Mouse (Mus musculus) neural tube, embryonic 13.5 days (tissue): ENCODE data around the gene Rtn4r. TPM values are rescaled to one million over a fixed set of nuclear protein-coding genes. Genes with fewer than 3 reads are reported as not detected.

Experiments used
- ATAC-seq: fragments of 200-750 bp; cut with Nextera tagmentation; 2 replicates; pipeline ENCODE4 v1.8.0; 2017; ENCODE audit warnings: low read depth, mild to moderate bottlenecking, moderate TSS enrichment, moderate library complexity
- H3K27ac ChIP-seq: fragments of 300-500 bp; sonication (generic); replicated peaks from 2 replicates; pipeline ENCODE4 v1.5.1; 2015; ENCODE audit warnings: moderate library complexity, mild to moderate bottlenecking, inconsistent platforms
- H3K27me3 ChIP-seq: fragments of 300-500 bp; sonication (generic); 2 replicates; pipeline ENCODE4 v1.6.1; 2015; ENCODE audit warnings: mild to moderate bottlenecking, inconsistent platforms
- H3K36me3 ChIP-seq: fragments of 300-500 bp; sonication (generic); 2 replicates; pipeline ENCODE4 v1.6.1; 2015; ENCODE audit warnings: mild to moderate bottlenecking, inconsistent platforms
- H3K4me1 ChIP-seq: fragments of 300-500 bp; sonication (generic); replicated peaks from 2 replicates; pipeline ENCODE4 v1.6.1; 2015; ENCODE audit warnings: inconsistent platforms
- H3K4me2 ChIP-seq: fragments of 300-500 bp; sonication (generic); 2 replicates; pipeline ENCODE4 v1.6.1; 2015; ENCODE audit warnings: inconsistent platforms, mild to moderate bottlenecking, moderate library complexity
- H3K4me3 ChIP-seq: fragments of 300-500 bp; sonication (generic); 2 replicates; pipeline ENCODE4 v1.5.1; 2015; ENCODE audit warnings: mild to moderate bottlenecking, inconsistent platforms
- H3K9ac ChIP-seq: fragments of 300-500 bp; sonication (generic); 2 replicates; pipeline ENCODE4 v1.6.1; 2015; ENCODE audit warnings: moderate library complexity, mild to moderate bottlenecking, inconsistent platforms
- H3K9me3 ChIP-seq: fragments of 300-500 bp; sonication (generic); 2 replicates; pipeline ENCODE4 v1.6.1; 2016; ENCODE audit warnings: inconsistent platforms
- WGBS: fragments of 180-500 bp; shearing (Covaris S2); methylation state at CpG from one replicate; pipeline ENCODE4 v1.1.7; 2015; 5-methylcytosine and 5-hydroxymethylcytosine counted together
- polyA plus RNA-seq: library from polyadenylated mRNA; unstranded; fragments of >200 nt; fragmentation: Nextera tagmentation; extraction: Ambion mirVana; gene quantifications from 2 replicates; pipeline ENCODE4 v1.2.1, GENCODE M21; 2015

The Rtn4r gene
- polyA plus RNA-seq, 1 experiment from 2014 or later = 23.9 TPM

- 33% methylated on average over 2 of the region's 2 CpGs for WGBS
- H3K9ac ChIP-seq = no peak overlapping the region
- no peaks in the 10 kb centered on the region for H3K36me3 ChIP-seq
- no peak overlapping the region for H3K27ac ChIP-seq
- H3K4me1 ChIP-seq = peaks cover 74% of the 10 kb centered on the region
- no peaks in the 10 kb centered on the region for H3K9me3 ChIP-seq
- ATAC-seq = peak; percentile 16; the same call in 1 of the 2 replicates
- H3K4me2 ChIP-seq = no peak overlapping the region
- no peak overlapping the region for H3K4me3 ChIP-seq
- H3K27me3 ChIP-seq = no peaks in the 10 kb centered on the region
Measured at GRCm38 (mm10) chr16:18164642-18165238, 37.3 kb downstream of the Rtn4r start.

GRCm38 (mm10) chr16:18166613-18167190 lies 39.3 kb downstream of the Rtn4r start:
- H3K9me3 ChIP-seq = no peaks in the 10 kb centered on the region
- H3K9ac ChIP-seq = no peak overlapping the region
- no peaks in the 10 kb centered on the region for H3K36me3 ChIP-seq
- no peak for ATAC-seq
- no peak overlapping the region for H3K4me2 ChIP-seq
- WGBS = 64% methylated on average over 6 of the region's 6 CpGs
- no peaks in the 10 kb centered on the region for H3K27me3 ChIP-seq
- H3K4me3 ChIP-seq = no peak overlapping the region
- H3K27ac ChIP-seq = peak overlapping the region; percentile 64
- peaks cover 54% of the 10 kb centered on the region for H3K4me1 ChIP-seq

- H3K36me3 ChIP-seq = no peaks in the 10 kb centered on the region
- H3K4me1 ChIP-seq = peaks cover 47% of the 10 kb centered on the region
- H3K4me2 ChIP-seq = no peak overlapping the region
- H3K9me3 ChIP-seq = no peaks in the 10 kb centered on the region
- H3K27me3 ChIP-seq = peaks cover 5% of the 10 kb centered on the region
- 85% methylated on average over 5 of the region's 5 CpGs for WGBS
- ATAC-seq = no peak
- H3K27ac ChIP-seq = no peak overlapping the region
- no peak overlapping the region for H3K9ac ChIP-seq
- H3K4me3 ChIP-seq = no peak overlapping the region
Measured at GRCm38 (mm10) chr16:18169156-18169555, 41.7 kb downstream of the Rtn4r start.

DNA sequence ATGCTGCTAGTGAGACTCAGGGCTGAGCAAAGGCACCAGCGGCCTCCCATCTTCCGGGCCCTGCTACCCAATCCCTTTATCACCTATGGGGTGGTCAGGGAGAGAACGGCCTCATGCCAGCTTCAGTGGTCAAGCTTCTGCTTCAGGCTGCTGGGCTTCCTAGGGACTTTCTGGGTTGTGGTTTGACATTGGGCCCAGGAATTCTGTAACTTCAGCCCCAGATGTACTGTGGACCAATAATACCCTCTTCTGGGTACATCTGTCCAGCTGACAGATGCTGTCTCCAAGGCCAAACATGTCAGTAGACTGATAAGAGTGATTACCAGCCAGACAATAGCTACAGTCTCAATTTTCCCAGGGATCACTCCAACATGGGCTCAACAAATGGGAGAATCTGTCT lies 42.3 kb downstream of the Rtn4r start:
- 84% methylated on average over 3 of the region's 3 CpGs for WGBS

DNA sequence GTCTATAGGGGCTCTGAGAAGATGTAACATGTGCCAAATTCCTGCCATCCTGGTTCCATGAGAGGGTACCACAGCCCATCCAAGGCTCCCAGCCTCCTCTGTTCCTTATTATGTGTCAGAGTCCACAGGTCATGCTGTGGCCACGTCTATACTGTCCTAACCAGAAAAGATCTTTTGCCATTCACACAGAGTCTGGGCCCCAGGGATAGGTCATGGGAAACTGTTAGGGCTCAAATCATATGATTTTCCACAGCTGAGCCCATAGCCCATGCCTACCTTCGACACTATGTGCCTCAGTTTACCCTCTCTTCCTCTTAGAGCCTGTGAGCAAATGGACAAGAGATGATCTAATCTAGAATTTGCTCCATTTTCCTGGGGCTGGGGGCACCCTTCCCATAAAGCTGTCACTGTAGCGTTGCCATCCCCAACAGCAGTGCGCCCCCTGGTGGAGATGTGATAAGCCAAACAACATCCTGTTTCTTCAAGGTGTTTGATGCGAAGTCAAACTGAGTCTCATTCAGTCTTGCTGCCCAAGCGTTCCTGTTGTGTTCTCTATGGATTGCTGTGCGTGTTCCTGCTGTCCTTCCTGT lies 44.9 kb downstream of the Rtn4r start:
- Histone ChIP-seq H3K4me2 (no peak overlapping the region), H3K9ac (no peak overlapping the region), H3K36me3 (no peaks in the 10 kb centered on the region), H3K27me3 (peaks cover 5% of the 10 kb centered on the region), H3K9me3 (no peaks in the 10 kb centered on the region), H3K4me1 (peaks cover 30% of the 10 kb centered on the region), H3K27ac (no peak overlapping the region), H3K4me3 (no peak overlapping the region)
- ATAC-seq = peak; percentile 21; the same call in 1 of the 2 replicates
- WGBS = 6% methylated on average over 7 of the region's 7 CpGs

More for the DNA sequence above, 42.3 kb downstream of the Rtn4r start:
- H3K27me3 ChIP-seq = peaks cover 5% of the 10 kb centered on the region
- no peaks in the 10 kb centered on the region for H3K9me3 ChIP-seq
- H3K36me3 ChIP-seq = no peaks in the 10 kb centered on the region
- ATAC-seq = no peak
- H3K9ac ChIP-seq = no peak overlapping the region
- no peak overlapping the region for H3K4me3 ChIP-seq
- H3K4me2 ChIP-seq = no peak overlapping the region
- H3K4me1 ChIP-seq = peaks cover 41% of the 10 kb centered on the region
- no peak overlapping the region for H3K27ac ChIP-seq

DNA sequence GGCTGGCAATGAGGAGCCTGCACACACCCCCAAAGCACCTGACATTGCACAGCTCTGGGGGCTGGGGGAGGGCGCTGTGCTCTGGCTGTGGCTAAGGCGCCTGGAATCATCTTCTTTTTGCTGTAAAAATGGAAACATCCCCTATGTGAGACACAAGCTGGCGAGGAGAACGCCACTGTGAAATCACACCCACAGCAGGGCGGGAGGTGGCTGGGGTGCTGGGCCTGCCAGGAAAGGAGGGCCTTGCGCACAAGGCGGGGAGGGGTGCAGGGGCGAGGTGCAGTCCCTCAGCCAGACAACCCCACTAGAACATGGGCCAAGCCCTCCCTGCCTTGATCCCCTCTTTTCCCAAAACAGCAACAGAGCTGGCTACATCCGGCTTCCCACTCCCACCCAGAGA lies 45.8 kb downstream of the Rtn4r start:
- no peaks in the 10 kb centered on the region for H3K9me3 ChIP-seq
- H3K36me3 ChIP-seq = no peaks in the 10 kb centered on the region
- peaks cover 25% of the 10 kb centered on the region for H3K4me1 ChIP-seq
- H3K9ac ChIP-seq = peak overlapping the region; percentile 43
- H3K4me3 ChIP-seq = no peak overlapping the region
- 82% methylated on average over 9 of the region's 9 CpGs for WGBS
- H3K4me2 ChIP-seq = no peak overlapping the region
- no peak for ATAC-seq
- H3K27me3 ChIP-seq = peaks cover 5% of the 10 kb centered on the region
- no peak overlapping the region for H3K27ac ChIP-seq

DNA sequence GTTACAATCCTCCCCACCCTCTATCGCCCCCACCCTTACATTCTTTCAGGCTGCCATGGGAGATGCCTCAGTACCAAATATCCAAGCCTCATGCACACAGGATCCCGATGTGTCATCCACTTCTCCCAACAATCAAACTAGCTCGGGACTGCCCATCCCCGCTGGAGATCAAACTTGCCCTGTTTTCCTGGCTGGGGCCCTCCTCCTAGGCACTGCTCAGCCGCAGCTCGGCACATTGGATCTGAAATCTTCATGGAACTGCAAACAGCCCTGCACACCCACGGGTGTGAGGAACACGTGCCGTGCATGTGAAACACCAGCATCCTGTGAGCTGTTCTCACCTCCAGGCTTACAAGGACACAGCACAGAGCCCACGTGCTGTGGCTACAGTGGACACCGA lies 46.3 kb downstream of the Rtn4r start:
- Histone ChIP-seq H3K27me3 (peaks cover 5% of the 10 kb centered on the region), H3K4me3 (no peak overlapping the region), H3K36me3 (no peaks in the 10 kb centered on the region), H3K9me3 (no peaks in the 10 kb centered on the region), H3K4me1 (peaks cover 25% of the 10 kb centered on the region), H3K27ac (no peak overlapping the region), H3K4me2 (no peak overlapping the region), H3K9ac (no peak overlapping the region)
- 63% methylated on average over 11 of the region's 11 CpGs for WGBS
- no peak for ATAC-seq

- H3K4me1 ChIP-seq = peaks cover 35% of the 10 kb centered on the region
- ATAC-seq = no peak
- no peak overlapping the region for H3K27ac ChIP-seq
- H3K4me3 ChIP-seq = no peak overlapping the region
- WGBS = 60% methylated on average over 6 of the region's 6 CpGs
- H3K36me3 ChIP-seq = no peaks in the 10 kb centered on the region
- H3K9me3 ChIP-seq = no peaks in the 10 kb centered on the region
- no peak overlapping the region for H3K4me2 ChIP-seq
- H3K27me3 ChIP-seq = peaks cover 5% of the 10 kb centered on the region
- H3K9ac ChIP-seq = no peak overlapping the region
Measured at GRCm38 (mm10) chr16:18175817-18176541, 48.5 kb downstream of the Rtn4r start.

- ATAC-seq = no peak
- Histone ChIP-seq H3K27ac (no peak overlapping the region), H3K9ac (no peak overlapping the region), H3K27me3 (peaks cover 5% of the 10 kb centered on the region), H3K4me1 (peaks cover 43% of the 10 kb centered on the region), H3K4me2 (no peak overlapping the region), H3K4me3 (no peak overlapping the region), H3K9me3 (no peaks in the 10 kb centered on the region), H3K36me3 (no peaks in the 10 kb centered on the region)
- WGBS = 82% methylated on average over 4 of the region's 4 CpGs
Measured at GRCm38 (mm10) chr16:18176758-18177157, 49.3 kb downstream of the Rtn4r start.

GRCm38 (mm10) chr16:18179591-18179990 lies 52.1 kb downstream of the Rtn4r start:
- Histone ChIP-seq H3K36me3 (no peaks in the 10 kb centered on the region), H3K4me2 (no peak overlapping the region), H3K9me3 (no peaks in the 10 kb centered on the region), H3K9ac (no peak overlapping the region), H3K27ac (no peak overlapping the region), H3K4me3 (no peak overlapping the region), H3K27me3 (no peaks in the 10 kb centered on the region), H3K4me1 (peaks cover 35% of the 10 kb centered on the region)
- ATAC-seq = no peak
- WGBS = 65% methylated on average over 2 of the region's 2 CpGs

- H3K36me3 ChIP-seq = no peaks in the 10 kb centered on the region
- H3K9ac ChIP-seq = peak overlapping the region; percentile 26; the same call in 1 of the 2 replicates
- H3K4me2 ChIP-seq = no peak overlapping the region
- H3K27me3 ChIP-seq = no peaks in the 10 kb centered on the region
- ATAC-seq = peak; percentile 41; the same call in 1 of the 2 replicates
- WGBS = 6% methylated on average over 10 of the region's 10 CpGs
- H3K4me1 ChIP-seq = peaks cover 39% of the 10 kb centered on the region
- no peaks in the 10 kb centered on the region for H3K9me3 ChIP-seq
- H3K4me3 ChIP-seq = no peak overlapping the region
- H3K27ac ChIP-seq = peak overlapping the region; percentile 61
Measured at GRCm38 (mm10) chr16:18181398-18181797, 54.0 kb downstream of the Rtn4r start.

DNA sequence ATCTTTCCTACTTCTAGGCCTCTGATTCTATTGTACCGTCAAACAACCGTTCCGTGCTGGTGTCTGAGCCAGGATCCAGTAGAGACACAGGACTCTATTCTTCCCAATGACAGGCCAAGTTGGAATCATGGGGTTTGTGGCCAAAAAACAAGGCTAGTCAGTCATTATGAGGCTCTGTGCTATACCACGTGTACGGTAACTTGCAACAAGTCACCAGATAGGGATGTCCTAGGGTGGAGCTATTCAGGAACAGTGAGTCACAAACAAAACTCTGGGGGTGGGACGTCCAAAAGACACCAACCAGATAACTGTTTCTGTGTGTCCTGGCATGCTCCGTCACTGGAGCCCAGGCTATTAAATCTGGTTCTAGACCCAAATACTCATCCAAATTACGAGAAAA lies 55.3 kb downstream of the Rtn4r start:
- Histone ChIP-seq H3K9ac (no peak overlapping the region), H3K4me3 (no peak overlapping the region), H3K27ac (no peak overlapping the region), H3K27me3 (no peaks in the 10 kb centered on the region), H3K9me3 (no peaks in the 10 kb centered on the region), H3K4me1 (peaks cover 43% of the 10 kb centered on the region), H3K4me2 (no peak overlapping the region), H3K36me3 (no peaks in the 10 kb centered on the region)
- no peak for ATAC-seq
- WGBS = 86% methylated on average over 8 of the region's 8 CpGs
